Mouse (Mus musculus) stomach, embryonic 16.5 days (tissue): ENCODE results near the gene Cask. TPM values are rescaled to one million over a fixed set of nuclear protein-coding genes. Genes with fewer than 3 reads are reported as not detected.
A peak's percentile ranks its signal among the peaks of the same experiment; 100 is the strongest.

Experiments
- ATAC-seq: fragments of 200-750 bp; cut with Nextera tagmentation; 2 replicates; pipeline ENCODE4 v1.8.0; 2017; ENCODE audit warnings: moderate number of reproducible peaks, moderate TSS enrichment; ENCODE audit not compliant: insufficient read depth, low FRiP score
- H3K27ac ChIP-seq: fragments of 300-500 bp; sonication (generic); 2 replicates; pipeline ENCODE4 v1.5.1; 2014; ENCODE audit warnings: low read length
- H3K27me3 ChIP-seq: fragments of 300-500 bp; sonication (generic); 2 replicates; pipeline ENCODE4 v1.6.1; 2014; ENCODE audit warnings: low read length, control low read depth, mixed read lengths; ENCODE audit not compliant: control insufficient read depth, insufficient read depth
- H3K36me3 ChIP-seq: fragments of 300-500 bp; sonication (generic); 2 replicates; pipeline ENCODE4 v1.6.1; 2014; ENCODE audit warnings: low read length; ENCODE audit not compliant: control insufficient read depth, insufficient read depth
- H3K4me1 ChIP-seq: fragments of 300-500 bp; sonication (generic); 2 replicates; pipeline ENCODE4 v1.6.1; 2014; ENCODE audit warnings: low read length, control low read depth, mixed read lengths; ENCODE audit not compliant: control insufficient read depth, insufficient read depth
- H3K4me2 ChIP-seq: fragments of 300-500 bp; sonication (generic); 2 replicates; pipeline ENCODE4 v1.6.1; 2014; ENCODE audit warnings: low read depth, low read length, mixed read lengths
- H3K4me3 ChIP-seq: fragments of 300-500 bp; sonication (generic); replicated peaks from 2 replicates; pipeline ENCODE4 v1.5.1; 2014; ENCODE audit warnings: mild to moderate bottlenecking, low read length
- H3K9ac ChIP-seq: fragments of 300-500 bp; sonication (generic); 2 replicates; pipeline ENCODE4 v1.6.1; 2014; ENCODE audit warnings: low read length
- H3K9me3 ChIP-seq: fragments of 300-500 bp; sonication (generic); replicated peaks from 2 replicates; pipeline ENCODE4 v1.6.1; 2016; ENCODE audit warnings: low read length, control low read depth; ENCODE audit not compliant: control insufficient read depth
- WGBS: fragments of 180-500 bp; shearing (Covaris S2); extraction: QIAGEN DNeasy Blood & Tissue Kit; methylation state at CpG from one replicate; pipeline ENCODE4 v1.1.7; 2014; 5-methylcytosine and 5-hydroxymethylcytosine counted together
- polyA plus RNA-seq: library from polyadenylated mRNA; unstranded; fragments of >200 nt; fragmentation: Nextera tagmentation; extraction: Ambion mirVana; gene quantifications from 2 replicates; pipeline ENCODE4 v1.2.1, GENCODE M21; 2015

Gene Cask
- 14.8 and 15.2 TPM in 2 replicates for polyA plus RNA-seq

DNA sequence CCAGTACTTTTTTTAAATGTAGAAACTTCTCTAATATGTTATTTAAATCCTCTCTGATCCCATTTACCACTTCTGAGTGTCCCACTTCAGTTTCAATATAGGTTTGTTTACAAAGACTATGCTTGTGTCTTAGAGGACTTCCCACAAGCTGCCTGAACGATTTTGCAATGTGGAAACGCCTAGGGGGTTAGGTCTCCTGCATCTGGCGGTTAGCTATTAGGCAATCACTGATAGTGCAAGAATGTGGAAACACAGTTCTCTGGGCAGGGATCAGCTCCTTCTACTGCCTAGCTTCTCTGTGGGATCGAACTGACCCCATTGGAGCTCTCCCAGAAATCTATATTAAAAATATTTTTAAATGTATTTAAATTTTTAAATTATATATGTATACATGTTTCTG, at the start of gene Cask:
Cask (minus strand) TSS at position 83 of the 400 bp plus-strand sequence.
- no peaks in the 10 kb centered on the region for H3K4me1 ChIP-seq
- no peak within 1 kb of the TSS for H3K27ac ChIP-seq
- no peak within 1 kb of the TSS for H3K4me3 ChIP-seq
- H3K36me3 ChIP-seq = no peaks in the 10 kb centered on the region
- H3K9ac ChIP-seq = no peak within 1 kb of the TSS
- no peaks in the 10 kb centered on the region; the same call in 1 of the 2 replicates for H3K9me3 ChIP-seq
- H3K27me3 ChIP-seq = no peaks in the 10 kb centered on the region
- ATAC-seq = no peak
- no peak within 1 kb of the TSS for H3K4me2 ChIP-seq
- 27% methylated on average over 4 of the region's 4 CpGs for WGBS

DNA sequence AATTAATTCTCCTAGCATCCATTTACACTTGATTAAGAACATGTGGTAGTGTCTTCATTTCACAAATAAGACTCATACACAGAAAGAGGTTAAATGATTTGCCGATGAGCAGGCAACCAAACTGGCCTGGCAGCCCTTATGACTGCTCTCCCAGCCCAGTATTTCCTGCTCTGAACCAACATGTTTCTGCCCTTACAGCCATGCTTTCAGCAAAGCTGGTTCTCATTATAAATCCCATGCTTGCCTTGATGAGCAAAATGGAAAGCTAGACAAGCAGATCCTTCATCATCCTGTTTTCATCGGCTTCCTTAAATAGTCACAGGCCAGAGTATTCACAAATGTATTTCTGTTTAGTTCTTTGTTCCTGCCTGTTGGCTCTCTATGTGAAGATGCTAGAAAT, 38.8 kb upstream of the Cask start:
- Histone ChIP-seq H3K4me2 (no peak overlapping the region), H3K9ac (no peak overlapping the region), H3K27ac (no peak overlapping the region), H3K4me1 (no peaks in the 10 kb centered on the region), H3K9me3 (no peaks in the 10 kb centered on the region), H3K27me3 (no peaks in the 10 kb centered on the region), H3K36me3 (no peaks in the 10 kb centered on the region), H3K4me3 (no peak overlapping the region)
- no peak for ATAC-seq
- 68% methylated on average over 2 of the region's 2 CpGs for WGBS

DNA sequence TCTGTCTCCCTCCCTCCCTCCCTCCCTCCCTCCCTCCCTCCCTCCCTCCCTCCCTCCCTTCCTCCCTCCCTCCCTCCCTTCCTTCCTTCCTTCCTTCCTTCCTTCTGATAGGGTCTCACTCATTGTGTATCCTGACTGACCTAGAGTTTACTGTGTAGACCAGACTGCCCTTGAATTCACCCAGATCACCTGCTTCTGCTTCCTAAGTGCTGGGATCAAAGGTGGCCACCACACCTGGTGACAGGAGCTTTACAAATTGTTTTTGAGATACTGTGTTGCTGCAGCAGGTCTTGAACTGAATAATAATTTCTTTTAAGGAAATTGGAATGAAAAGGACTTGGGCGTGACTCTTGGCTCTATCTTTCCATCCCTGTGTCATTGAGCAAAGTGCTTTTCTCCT, 33.2 kb upstream of the Cask start:
- Histone ChIP-seq H3K9ac (no peak overlapping the region), H3K4me2 (no peak overlapping the region), H3K36me3 (no peaks in the 10 kb centered on the region), H3K9me3 (no peaks in the 10 kb centered on the region), H3K27me3 (no peaks in the 10 kb centered on the region), H3K27ac (no peak overlapping the region), H3K4me3 (no peak overlapping the region), H3K4me1 (no peaks in the 10 kb centered on the region)
- no peak for ATAC-seq
- 53% methylated on average over 1 of the region's 1 CpGs for WGBS

DNA sequence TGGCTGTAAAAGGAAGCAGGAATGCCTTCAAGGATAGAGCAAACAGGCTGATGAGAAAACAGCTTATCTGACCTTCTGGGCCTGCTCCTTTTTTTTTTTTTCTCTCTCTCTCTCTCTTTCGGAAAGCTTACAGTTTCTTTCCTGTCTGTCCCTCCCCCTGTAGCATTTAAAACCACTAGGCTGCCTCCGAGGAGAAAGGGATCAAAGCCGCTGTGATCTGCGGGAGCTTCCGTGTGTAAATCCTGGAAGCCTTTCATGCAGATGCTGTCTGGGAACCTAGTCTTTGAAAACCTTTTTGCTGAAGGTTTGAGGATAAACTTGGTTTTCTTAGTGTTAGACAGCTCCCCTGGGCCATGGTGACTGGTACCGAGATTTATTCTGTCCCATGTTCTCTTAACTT, 30.8 kb upstream of the Cask start:
- Histone ChIP-seq H3K4me3 (no peak overlapping the region), H3K36me3 (no peaks in the 10 kb centered on the region), H3K4me2 (no peak overlapping the region), H3K9me3 (no peaks in the 10 kb centered on the region), H3K27me3 (no peaks in the 10 kb centered on the region), H3K27ac (no peak overlapping the region), H3K9ac (no peak overlapping the region), H3K4me1 (no peaks in the 10 kb centered on the region)
- ATAC-seq = no peak
- 16% methylated on average over 6 of the region's 6 CpGs for WGBS

DNA sequence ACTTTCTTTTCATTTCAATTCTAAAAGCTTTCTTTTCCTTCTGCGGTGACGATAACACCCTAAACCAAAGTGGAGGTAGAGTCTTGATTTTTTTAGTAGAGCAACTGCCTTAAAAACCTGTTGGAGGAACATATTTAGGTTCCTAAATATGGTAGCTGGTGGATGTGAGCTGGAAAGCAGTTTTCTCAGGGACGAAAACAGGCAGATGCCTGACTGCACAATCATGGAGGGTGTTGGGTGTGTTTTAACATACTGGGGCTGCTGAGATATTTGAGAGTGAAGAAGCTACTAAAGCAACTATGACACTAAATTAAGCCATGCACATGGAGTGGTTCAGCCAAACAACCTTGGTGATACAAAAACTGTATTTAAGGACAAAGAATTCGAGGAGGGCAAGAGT, 9.0 kb upstream of the Cask start:
- Histone ChIP-seq H3K4me3 (no peak overlapping the region), H3K27ac (no peak overlapping the region), H3K9ac (no peak overlapping the region), H3K36me3 (no peaks in the 10 kb centered on the region), H3K4me1 (no peaks in the 10 kb centered on the region), H3K27me3 (no peaks in the 10 kb centered on the region), H3K9me3 (no peaks in the 10 kb centered on the region), H3K4me2 (no peak overlapping the region)
- 90% methylated on average over 4 of the region's 4 CpGs for WGBS
- no peak for ATAC-seq

DNA sequence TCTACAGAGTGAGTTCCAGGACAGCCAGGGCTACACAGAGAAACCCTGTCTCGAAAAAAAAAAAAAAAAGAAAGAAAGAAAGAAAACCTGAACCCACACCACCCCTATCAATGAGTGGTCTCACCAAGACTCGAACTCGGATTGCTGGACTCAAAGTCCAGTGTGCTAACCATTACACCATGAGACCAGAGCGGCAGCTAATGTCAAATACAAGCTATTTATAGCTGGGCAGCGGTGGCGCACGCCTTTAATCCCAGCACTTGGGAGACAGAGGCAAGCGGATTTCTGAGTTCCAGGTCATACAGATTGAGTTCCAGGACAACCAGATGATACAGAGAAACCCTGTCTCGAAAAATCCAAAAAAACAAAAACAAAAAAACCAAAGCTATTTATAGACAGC, 7.9 kb upstream of the Cask start:
- no peak for ATAC-seq
- Histone ChIP-seq H3K27me3 (no peaks in the 10 kb centered on the region), H3K4me1 (no peaks in the 10 kb centered on the region), H3K4me3 (no peak overlapping the region), H3K9ac (no peak overlapping the region), H3K9me3 (no peaks in the 10 kb centered on the region), H3K36me3 (no peaks in the 10 kb centered on the region), H3K27ac (no peak overlapping the region), H3K4me2 (no peak overlapping the region)
- WGBS = 83% methylated on average over 9 of the region's 9 CpGs

DNA sequence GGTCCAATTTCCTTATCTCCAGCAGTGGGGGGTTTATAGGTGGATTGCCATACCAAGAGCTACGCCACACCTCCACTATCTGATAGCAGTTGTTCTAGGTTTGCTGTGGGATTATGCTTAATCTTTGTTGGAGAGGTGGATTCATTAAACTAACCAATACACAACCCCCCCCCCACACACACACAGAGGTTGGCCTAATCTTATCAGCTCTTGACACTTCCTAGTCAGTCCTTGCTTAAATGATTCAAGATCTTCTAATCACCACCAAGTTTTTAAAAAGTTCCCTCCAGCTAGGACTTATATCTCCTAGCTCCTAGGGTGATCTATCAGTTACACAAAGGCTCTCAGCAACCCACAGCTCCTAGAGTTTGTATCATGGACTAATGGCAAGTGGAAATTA, 2.7 kb downstream of the Cask start:
- ATAC-seq = no peak
- no peaks in the 10 kb centered on the region for H3K36me3 ChIP-seq
- H3K4me3 ChIP-seq = no peak overlapping the region
- 72% methylated on average over 1 of the region's 1 CpGs for WGBS
- H3K4me1 ChIP-seq = no peaks in the 10 kb centered on the region
- H3K4me2 ChIP-seq = no peak overlapping the region
- no peaks in the 10 kb centered on the region for H3K27me3 ChIP-seq
- H3K27ac ChIP-seq = no peak overlapping the region
- H3K9ac ChIP-seq = no peak overlapping the region
- no peaks in the 10 kb centered on the region; the same call in 1 of the 2 replicates for H3K9me3 ChIP-seq

DNA sequence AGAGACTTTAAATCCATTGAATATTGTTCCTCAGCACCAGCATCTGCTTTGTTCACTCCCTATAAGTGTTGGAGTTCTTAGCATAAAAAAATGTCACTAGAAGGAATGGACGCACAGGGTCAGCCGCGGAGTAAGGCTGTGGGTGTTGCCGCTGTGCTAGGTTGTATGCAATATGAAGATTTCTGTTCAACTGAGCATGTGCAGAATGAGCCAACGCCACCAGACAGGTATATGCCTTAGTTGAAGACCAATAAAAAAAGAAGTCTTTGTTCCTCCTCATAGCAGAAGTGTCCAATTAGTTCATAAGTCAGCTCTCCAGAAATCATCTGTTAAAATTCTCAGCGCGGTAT, 3.7 kb downstream of the Cask start:
- no peaks in the 10 kb centered on the region; the same call in 1 of the 2 replicates for H3K9me3 ChIP-seq
- H3K27me3 ChIP-seq = no peaks in the 10 kb centered on the region
- peak overlapping the region; percentile 68 for H3K9ac ChIP-seq
- WGBS = 22% methylated on average over 7 of the region's 7 CpGs
- H3K4me3 ChIP-seq = peak overlapping the region; percentile 65
- no peaks in the 10 kb centered on the region for H3K36me3 ChIP-seq
- H3K27ac ChIP-seq = peak overlapping the region; percentile 87
- peak; percentile 34; the same call in 1 of the 2 replicates for ATAC-seq
- H3K4me1 ChIP-seq = no peaks in the 10 kb centered on the region
- peak overlapping the region; percentile 47 for H3K4me2 ChIP-seq

DNA sequence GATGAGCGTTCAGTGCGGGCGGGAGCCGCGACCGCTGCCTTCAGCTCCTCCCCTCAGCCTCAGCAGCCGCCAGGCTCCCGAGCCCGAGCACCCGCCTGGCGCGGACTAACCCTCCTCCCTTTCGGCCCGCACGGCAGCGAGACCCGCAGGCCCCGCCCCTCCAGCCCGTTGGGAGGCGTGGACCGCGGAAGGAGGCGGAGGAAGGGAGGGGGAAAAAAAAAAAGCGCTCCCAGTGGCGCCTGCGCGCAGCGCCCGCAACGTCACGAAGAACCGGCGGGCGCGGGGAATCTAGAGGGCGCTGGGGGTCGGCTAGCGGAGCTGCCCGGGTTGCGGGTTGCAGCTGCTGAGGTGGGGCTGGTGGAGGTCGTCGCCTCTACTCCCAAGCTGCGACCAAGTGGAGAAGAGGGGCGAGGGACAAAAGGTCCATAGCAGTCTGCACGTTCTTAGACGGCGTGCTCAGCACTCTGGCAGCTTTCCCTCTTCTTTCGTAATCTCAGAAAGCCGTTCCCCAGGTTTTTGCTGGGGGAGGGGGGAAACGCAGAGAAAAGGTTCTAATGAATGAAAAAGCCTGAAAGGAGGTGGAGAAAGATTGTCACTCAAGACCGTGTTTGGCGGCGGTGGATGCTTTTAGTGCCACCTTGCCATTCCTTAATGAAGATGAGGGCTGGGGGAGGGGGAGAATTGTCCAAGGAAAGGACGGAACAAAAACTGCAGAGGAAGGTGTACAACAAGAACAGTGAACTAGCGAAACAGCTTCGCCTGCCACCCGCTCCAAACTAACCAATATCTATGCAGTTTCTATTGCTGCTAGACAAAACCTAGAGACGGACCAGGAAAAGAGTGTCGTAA, 4.3 kb downstream of the Cask start:
- Histone ChIP-seq H3K4me3 (peak overlapping the region; percentile 65), H3K4me1 (no peaks in the 10 kb centered on the region), H3K27me3 (no peaks in the 10 kb centered on the region), H3K9ac (peak overlapping the region; percentile 81), H3K9me3 (no peaks in the 10 kb centered on the region; the same call in 1 of the 2 replicates), H3K36me3 (no peaks in the 10 kb centered on the region), H3K4me2 (peak overlapping the region; percentile 47), H3K27ac (peak overlapping the region; percentile 87)
- peak; percentile 95 for ATAC-seq
- WGBS = 14% methylated on average over 50 of the region's 59 CpGs
